Mouse (Mus musculus) frontal cortex, postnatal 25 days (tissue): ENCODE data around the gene Stk4.

ENCODE experiments used
- DNase-seq, 2 experiments: peaks; one replicate each; pipeline ENCODE4 v3.0.0; 2022; ENCODE audit warnings: low spot score in 2 of 2

Stk4 gene

DNA sequence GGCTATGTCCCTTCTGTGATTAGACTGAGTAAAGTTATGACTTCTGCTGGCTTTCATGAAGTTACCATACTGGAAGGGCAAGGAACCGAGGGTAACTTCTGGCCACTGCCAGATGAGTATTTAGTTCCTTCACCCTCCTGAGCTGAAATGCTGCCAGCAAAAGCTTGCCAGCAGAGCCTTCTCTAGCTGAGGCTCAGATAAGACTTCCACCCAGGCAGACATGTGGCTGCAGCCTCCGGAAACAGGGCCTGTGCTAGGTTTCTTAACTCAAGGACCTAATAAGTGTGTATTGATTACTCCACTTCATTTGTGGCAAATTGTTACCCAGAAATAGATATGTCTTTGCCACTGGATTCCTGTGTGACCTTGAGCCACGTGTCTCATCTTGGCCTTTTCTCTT lies 103.3 kb downstream of the Stk4 start:
- DNase-seq: no peak

DNA sequence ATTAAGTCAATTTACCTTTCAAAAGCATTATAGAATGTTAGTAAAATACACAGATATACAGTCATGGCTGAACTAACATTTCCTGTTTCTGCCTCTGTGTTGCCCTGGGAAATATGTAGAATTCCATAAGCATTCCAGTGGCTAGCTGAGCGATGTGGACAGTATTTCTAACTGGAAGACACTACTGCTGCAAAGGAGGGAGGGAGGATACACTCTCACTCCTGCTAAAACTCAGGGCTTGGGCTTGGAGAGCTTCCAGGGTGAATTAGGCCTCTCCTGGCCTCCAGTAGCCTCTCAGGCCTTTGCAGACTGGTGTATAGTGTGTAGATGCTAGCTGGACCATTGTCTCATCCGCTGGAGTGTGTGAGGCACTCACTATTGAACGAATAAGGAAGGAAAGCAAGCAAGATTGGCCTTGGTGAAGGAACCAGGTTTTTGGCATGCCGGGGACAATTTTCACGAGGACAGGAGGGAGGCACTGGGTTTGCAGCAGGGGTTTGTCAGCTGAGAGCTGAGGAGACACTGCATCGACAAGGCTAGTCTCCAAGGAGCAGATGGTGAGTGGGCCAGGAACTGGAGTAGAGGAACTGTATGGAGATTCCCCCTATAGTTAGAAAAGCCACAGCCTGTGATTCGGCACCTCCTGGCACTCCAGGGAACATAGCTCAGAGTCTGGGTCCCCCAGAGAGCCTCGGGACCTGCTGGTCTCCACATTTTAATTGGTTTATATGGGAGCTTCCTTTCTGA lies 104.7 kb downstream of the Stk4 start:
- DNase-seq: peak; percentile 41 to 55

DNA sequence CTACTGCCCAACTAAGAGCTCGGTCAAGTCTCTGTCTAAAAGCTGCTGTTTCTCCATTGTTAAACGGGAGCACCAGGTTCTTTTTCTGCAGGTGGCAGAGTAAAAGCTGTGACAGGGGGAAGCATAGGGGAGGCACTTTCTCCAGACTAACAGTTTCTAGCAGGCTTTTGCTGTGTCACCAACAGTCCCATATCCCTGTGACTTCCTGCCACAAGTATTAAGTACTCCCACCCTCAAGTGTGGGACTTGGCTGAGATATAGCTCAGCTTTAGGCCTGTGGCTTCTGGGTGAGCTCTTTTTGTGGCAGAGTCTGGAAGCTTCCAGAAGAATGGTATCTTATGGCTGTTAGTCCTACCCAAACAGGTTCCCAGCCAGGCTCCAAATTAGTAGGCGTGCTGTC lies 105.7 kb downstream of the Stk4 start:
- no peak for DNase-seq

DNA sequence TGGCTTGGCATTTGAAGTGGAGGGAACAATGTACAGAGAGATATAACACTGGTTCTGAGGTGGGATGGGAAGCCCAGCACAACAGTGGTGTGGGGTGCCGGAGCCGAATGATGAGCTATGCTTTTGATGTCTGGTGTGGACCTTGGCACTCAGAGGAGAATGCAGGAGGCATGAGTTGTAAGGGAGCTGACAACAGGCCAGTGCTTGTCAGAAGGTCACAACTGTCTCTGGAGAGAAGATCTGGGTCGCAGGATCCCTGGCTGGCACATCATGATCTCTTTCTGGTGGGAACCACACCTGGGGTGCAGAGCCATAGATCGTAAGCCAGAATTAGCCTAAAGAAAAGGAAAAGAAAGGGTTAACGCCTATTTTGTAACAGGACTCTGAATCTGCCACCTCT lies 107.7 kb downstream of the Stk4 start:
- DNase-seq: no peak

DNA sequence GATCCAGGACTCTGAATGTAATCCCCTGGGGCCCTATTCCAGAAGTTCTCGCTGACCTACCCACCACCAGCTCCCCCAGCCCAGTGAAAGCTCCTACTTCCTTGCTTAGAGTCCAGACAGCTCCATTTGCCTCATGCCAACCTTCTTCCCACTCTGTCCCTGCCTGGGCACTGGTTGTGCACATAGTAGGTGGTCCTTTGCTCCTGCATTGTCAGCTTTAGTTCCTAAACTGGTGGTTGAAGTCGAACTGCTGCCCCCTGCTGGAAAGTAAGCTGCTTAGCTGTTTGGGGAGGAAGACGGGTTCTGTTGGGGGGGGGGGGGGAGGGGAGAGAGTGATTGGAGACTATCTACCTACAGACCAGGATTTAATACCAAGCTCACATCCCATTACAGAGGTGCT lies 110.0 kb downstream of the Stk4 start:
- no peak for DNase-seq

DNA sequence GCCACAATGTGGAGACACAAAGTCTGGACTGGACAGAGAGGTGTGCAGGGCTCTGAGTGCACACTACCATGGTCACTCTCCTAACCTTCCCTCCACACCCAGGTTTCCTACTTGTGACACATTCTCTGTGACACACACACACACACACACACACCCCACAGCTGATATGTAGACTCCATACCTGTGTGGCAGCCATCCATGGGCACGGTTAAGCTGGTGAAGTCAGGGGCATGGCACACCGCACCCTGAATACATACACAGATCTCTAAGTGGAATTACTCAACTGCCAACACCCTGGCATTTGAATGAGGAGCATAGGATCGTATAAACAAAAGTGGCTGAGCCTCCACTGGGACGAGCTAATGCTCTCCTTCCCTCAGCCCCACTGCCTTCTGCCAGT lies 110.6 kb downstream of the Stk4 start:
- no peak for DNase-seq

DNA sequence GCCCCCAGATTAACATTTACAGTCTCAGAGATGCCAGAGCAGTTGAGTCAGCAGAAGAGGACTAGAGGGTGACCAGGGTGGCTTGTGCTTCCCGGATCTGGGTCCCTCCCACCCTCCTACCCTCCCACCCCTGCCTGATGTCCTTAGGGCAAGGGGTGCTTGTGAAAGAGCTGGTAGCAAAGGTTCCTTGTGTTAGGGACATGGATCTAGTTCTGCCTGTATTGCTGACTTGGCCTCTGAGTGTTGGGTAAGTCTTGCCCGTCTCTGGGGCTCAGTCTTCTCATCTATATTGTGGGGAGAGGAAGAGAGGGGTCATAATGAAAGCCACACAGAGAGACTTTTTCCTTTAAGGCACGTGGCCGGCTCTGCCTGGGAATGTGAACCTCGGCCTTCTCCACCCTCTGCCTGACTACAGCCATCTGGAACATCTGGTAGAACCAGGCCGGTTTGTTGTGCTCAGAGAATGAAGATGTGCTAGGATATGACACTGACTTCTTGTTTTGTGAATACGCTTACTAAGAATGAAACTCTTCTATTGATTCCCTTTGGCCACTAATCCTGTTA lies 112.7 kb downstream of the Stk4 start, which contains the start of gene Wfdc5:
TSS of gene Wfdc5 (minus strand) at position 51 of the 564 bp plus-strand sequence.
- no peak for DNase-seq

DNA sequence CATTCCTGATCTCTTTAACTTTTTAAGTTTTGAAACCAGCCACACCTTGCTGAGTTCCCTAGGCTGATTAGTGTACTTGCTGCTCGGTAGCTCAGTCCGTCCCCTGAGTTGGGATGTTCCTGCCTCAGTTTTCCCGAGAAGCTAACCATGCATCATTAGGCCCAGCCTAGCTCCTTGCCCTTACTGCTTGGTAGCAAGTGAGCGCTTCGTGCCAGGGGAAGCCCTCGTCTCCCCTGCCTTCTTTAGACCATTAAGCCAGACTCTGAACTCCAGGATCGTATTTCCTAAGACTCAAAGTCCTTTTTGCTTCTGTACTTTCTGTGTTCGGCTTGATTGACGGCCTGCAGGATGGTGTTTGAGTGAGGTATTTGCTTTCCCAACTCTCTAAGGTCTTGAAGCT lies 113.2 kb downstream of the Stk4 start:
- DNase-seq: no peak

DNA sequence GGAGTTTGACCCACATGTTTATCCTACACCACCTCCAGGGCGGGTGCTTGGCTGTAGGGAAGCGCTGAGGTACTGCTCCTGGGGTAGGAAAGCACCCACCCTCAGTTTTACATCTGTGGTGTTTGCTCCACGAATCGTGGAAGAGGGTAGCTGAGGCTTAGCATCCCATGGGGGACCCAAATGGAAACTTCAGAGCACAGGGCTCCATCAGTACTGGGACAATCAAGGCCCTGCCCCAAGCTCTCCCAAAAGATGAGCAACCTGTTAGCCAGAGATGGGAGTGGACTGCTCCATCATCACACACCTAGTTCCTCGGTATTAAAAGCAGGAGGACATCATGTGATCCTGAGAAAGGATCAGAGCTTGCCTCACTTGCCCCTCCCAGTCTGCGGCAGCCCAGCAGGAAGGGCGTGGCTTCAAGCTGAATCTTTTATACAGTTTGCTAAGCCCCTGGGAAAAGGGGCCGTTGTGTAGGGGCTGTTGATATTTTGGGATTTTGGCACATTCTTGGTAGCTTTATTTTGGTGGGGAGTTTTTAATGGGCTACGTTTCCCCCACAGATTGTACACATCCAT lies 114.1 kb downstream of the Stk4 start:
- DNase-seq: no peak

DNA sequence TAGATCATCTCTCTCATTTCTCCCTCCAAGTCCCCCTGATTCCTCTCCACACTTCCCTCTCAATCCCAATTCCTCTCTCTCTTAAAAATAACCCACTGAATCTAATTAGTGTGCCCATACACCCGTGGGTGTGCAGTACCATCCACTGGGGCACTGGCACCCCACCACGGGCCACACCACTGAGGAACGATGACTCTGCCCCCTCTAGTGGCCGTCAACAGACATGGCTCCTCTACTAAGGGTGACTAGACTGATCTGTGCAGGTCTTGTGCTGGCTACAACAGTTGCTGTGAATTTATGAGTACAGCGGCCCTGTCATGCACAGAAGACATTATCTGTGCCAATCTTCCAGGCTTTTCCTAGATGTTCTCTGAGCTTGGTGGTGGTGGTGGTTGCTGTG lies 118.6 kb downstream of the Stk4 start:
- no peak for DNase-seq

DNA sequence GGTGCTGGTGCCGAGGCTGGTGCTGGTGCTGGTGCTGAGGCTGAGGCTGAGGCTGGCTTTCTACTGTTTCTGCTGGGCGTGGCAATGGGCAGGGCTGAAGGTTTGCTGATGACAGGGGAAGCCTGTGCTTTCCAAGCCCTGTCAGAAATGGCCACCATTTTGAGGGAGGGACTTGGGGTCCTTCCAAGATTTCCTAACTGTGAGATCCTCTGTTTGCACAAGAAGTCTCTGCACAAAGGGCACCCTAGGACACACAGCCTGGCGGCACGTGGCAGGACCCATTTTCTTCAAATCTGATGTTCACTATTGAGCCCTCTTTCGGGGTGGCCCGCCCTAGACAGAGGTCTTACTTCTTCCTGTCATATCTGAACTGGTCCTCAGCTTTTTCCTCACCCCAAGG lies 120.5 kb downstream of the Stk4 start, which contains the start of gene Wfdc12:
TSS of gene Wfdc12 (minus strand) at position 33 of the 400 bp plus-strand sequence.
- DNase-seq: no peak

DNA sequence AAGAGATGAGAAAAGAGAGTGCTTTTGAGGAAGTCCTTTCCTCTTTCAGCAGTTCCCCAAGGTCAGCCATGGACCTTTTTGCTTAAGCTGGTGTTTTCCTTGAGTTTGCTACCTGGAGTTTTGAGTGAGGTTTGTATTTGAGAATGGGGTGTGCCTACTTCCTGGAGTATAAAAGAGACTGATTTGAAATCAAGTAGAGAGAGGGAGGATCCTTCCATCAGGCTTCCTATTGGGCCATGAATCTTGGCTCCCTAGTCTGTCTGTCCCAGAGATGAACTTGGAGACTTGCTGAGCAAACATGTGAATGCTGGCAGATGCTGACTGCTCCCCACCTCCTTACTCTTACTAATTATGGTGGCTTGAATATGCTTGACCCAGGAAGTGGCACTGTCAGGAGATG lies 122.2 kb downstream of the Stk4 start:
- DNase-seq: no peak

DNA sequence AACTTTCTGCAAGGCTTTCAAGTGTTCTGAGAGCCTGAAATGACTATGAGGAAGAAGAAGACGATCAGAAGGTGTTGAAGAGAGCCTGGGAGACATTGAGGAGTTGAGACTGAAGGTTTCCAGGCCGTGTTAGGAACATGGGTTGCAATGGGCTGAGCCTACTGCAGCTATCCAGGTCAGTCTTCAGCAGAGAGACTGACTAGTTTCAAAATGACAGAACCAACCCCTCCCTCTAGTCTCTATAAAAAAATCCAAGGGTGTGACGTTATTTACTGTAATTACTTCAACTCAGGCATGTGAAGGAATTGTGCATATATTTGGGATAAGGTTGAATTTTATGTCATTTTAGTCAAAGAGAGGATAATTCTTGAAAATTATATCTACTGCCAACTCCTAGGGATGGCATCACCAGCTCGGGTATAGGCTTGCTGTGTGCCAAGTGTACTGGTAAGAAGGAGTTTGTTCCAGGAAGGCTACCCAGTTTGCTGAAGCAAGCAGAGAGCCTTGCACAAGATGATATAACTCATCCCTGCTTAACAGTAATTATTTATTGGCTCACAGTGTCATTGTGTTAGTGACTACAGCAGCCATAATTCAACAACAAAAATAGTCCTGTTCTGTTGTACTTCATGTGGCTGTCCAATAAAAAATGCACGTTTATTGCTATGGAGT lies 125.0 kb downstream of the Stk4 start:
- no peak for DNase-seq

DNA sequence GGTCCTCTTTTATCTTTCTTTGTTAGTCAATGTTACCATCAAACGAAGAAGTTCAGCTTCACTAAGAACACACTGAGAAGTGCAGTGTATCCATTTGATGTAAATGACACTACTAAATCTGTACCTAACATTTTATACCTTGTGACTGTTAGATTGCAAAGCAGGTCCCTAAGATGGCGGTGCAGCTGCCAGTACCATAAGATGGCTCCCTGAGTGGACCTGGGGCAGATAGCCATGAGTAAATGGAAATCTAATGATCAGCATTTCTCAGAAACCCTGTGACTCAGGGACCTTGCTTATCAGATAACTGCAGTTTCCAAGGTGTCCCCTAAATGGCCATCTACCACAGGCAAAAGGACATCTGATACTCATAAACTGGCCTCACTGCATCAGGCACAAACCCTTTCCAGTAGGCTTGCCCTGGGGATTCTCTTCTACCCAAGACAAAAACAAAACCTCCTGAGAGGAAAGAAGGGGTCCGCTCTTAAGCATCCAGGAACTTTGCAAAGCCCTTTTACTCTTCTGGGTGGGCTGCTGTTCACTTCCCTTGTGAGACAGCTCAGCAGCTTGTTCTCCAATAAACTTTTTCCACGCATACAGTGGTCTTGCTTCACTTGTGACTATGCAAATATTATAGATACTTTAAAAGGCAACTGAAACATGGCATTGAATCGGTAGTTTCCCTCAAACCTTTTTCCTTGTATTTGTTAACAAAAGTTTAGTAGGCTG lies 126.0 kb downstream of the Stk4 start:
- DNase-seq: no peak

DNA sequence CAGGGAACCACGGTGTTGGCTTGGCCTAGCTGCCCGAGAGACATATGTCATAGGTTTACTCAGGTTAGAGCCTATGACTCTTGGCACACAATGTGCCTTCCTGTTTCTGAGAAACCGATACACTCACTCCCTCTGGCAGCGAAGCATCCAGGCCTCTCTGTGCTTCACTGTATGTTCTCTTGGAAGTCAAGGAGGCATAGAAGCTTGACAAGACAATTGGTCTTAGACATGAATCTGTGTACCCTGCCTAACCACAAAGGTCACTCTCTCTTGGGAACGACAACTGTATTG lies 126.5 kb downstream of the Stk4 start:
- DNase-seq: no peak

DNA sequence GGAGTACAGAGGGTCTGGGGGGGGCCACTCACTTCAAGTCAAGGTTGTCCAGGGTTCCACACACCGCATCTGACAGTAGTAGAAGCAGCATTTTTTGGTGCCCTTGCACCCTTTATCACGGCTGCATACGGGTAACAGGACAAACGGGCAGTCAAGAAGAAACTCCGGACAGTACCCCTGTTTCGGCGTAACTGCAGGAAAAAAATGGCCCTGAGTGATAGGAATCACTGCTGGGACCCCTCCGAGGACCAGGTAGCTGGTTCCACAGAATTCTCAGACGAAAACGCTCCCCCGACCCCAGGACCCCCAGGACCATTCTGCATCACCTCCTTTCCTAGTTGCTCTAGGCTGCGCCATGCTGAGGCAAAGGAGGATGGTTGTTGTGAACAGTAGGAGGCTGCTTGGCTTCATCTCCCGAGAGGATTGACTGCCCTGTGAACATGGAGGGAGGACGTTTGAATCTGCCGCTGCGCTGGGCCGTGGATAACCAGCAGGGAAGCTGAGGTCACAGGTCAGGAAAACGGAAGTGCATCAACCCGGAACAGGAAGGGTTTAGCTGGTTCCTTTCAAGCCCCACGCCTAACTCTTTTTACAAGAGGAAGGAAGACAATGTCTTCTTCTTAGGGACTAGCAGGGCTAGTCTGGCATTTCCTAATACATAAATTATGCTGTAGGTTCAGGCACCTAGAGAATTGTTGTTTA lies 129.7 kb downstream of the Stk4 start, which contains the start of gene Wfdc15a:
TSS of gene Wfdc15a (minus strand) at position 505 of the 702 bp plus-strand sequence.
- DNase-seq: no peak
